Mouse (Mus musculus) ES-Bruce4 (cell line): ENCODE measurements around the gene Ube2cbp.

Experiments
- CTCF ChIP-seq: IDR thresholded peaks from one replicate; pipeline ENCODE4 v1.8.1; 2011; ENCODE audit warnings: low read depth, low read length
- EP300 ChIP-seq: IDR thresholded peaks from 2 replicates; pipeline ENCODE4 v1.6.1; 2011; ENCODE audit warnings: low read depth, low read length; ENCODE audit not compliant: insufficient read depth
- POLR2A ChIP-seq: IDR thresholded peaks from one replicate; pipeline ENCODE4 v1.8.1; 2011; ENCODE audit warnings: low read length; ENCODE audit not compliant: insufficient read depth

- TF ChIP-seq POLR2A (no peak), CTCF (no peak), EP300 (no peak)
Measured at GRCm38 (mm10) chr9:86390713-86391112, 74.0 kb downstream of the Ube2cbp start.
